Mouse (Mus musculus): ENCODE measurements at regions not wholly inside any gene's neighbourhood (a gene's known extent, or its start where the extent isn't known, plus 50 kb on each side); places are given as distances from the start of the nearest gene placed in this dataset.

DNA sequence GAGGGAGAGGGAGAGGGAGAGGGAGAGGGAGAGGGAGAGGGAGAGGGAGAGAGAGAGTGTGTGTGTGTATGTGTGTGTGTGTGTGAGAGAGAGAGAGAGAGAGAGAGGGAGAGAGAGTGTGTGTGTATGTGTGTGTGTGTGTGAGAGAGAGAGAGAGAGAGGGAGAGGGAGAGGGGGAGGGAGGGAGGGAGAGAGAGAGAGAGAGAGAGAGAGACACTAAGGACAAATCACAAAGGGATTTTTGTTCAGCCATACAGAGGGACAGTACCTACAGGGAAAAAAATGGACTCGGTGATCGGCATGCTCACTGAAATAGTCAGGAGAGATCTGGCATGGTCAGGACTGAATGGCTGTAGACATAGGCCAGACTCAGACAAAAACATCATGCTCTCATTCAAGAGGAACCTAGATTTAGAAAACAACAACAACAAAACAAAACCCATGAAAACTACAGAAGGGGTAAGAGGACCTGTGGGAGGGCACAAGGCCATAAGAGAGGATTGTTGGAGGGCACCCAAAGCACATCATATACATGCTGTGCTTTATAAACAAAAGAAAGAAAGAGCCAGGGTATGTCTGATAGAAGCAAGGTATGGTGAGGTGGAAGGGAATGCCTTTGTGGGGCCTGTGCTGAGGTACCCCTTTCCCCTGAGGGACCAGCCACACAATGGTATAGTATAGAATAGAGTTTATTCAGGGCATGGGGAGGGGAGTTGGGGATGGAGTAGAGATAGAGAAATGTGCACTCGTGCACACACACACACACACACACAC, 127.0 kb upstream of the Med14 start:
- no peak for DNase-seq

DNA sequence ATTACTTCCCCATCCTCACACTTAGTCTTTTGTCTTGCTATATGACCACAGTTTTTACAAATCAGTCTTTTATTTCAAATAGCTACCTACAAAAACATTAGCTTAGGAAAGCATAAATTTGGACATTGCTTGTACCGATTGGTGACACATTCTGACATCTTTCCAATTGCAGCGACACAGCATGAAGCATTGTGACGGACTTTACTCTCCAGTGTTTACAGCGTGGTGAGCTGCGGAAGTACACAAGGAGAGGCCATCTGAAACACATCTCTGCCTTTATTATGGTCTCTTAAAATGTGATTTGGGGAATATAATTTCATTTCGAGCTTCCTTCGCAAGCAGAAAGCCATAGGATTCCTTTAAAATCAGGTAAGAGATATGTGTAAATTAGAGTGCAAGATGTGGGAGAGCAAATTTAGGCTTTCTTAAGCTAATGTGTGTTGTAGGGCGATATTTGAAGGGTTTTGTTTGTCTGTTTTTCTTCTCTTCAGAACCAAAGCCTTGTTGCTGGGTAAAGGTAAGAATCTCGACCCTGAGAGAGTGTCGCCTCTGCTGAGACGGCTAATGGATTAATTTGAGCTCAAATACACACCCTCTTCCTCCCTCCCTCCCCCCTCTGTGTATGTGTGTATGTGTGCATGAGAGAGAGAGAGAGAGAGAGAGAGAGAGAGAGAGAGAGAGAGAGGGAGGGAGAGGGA, 126.3 kb upstream of the Med14 start:
- DNase-seq: no peak

DNA sequence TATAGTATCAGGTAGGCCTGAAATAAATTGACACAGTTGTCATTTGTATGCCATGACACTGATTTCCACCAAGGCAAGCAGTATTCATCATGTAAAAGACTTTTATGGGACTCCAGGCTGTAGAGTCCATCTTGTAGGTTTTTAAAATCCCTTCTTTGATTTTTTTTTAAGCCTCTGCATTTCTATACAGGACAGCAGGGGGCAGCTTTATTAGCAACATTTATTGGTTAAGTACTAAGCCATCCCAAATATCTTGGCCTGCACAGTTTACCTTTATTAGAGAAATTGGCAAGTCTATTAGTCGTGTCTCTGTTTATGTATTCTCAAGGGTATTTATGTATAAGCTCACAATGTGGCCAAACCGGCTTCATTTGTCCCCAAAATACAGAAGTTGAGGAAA, 125.6 kb upstream of the Med14 start:
- DNase-seq: no peak

DNA sequence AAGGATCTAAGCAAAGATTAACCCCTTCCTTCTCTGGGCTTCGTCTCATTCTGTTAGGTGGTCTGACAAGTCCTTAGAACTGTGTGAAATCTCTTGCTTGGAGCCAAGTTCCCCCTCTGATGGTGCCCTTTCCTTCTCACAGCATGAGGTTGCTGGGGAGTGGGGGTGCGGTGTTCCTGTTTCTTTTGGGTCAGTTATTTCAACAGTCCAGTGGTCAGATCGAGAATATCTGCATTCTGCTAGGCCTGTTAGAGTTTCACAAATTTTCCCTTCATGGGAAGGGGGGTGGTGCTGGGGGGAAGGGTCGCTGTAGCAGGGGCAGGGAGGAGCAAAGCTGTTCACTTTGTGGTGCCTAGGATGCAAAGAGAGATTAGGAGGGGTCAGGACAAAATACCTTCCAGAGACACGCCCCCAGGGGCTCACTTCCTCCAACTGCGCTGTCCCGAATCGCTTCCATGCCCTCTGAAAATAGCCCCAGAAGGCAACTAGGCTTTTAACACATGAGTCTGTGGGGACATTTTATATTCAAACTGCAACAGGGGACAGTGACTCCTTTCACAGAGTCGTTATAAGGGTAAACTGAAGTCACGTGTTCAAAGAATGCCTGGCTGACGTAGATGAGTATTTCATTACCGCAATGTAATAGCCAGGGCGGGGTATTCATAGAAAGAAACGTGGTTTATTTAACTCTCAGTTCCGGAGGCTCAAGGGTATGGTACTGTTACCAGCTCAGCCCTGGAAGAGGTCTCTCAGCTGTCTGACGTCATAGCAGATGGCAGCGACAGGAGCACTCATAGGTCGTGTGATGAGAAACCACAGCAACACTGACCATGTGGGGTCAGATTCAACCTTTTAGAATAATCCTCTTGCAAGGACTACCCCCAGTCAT, 124.5 kb upstream of the Med14 start:
- no peak for DNase-seq

DNA sequence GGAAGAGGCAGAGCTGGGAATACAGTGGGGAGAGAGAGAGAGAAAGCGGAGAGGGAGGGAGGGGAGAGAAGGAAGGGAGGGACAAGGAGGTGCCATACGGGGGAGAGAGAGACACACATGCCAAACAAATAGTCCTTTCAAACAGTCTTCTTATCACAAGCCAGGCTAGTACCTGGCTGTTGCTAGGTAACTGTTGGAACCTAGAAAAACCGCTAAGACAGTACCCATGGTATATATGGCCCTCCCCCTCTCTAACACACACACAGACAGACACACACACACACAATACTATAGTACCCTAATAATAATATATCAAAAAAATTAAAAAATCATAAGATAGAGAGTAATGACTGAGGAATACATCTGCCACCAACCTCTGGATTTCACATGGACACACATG, 117.4 kb upstream of the Med14 start:
- no peak for DNase-seq

DNA sequence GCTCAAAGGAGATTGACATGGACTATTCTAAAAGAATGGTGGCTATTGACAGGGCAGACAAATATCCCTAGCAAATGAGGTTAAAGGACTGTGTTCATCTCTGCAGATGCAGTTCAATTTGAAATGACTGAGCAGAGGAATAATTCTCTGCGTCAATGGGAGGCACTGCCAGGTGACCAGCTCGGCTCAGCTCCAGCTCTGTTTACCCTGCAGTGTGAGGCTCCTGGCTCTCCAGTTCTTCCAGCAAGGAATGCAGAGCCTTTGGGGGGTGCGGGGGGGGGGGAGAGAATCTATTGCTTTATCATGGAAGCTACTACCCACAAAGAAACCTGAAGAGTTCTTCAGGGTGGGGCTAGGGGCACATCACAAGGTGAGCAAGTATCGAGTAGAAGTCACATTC, 115.6 kb upstream of the Med14 start:
- DNase-seq: no peak

DNA sequence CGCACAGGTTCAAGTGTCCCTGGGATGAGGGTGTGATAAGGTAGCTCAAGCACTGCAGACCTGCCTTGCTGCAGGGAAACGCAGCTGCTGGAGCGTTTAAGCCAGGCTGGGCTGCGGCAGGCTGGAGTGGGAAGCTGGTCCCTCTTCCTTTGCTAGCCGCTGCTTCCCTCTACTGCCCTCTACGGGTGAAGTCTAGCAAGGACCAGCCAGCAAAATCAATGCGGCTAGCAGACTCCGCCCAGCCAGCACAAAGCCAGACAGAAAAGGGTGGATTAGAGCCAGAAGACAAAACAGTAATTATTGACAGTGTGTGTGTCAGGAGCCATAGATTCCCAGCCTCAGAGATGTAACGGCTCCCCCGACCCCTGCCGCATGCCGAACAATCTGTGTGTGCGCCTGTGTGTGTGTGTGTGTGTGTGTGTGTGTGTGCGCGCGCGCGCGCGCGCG, 111.8 kb upstream of the Med14 start:
- peak; percentile 86 for DNase-seq

DNA sequence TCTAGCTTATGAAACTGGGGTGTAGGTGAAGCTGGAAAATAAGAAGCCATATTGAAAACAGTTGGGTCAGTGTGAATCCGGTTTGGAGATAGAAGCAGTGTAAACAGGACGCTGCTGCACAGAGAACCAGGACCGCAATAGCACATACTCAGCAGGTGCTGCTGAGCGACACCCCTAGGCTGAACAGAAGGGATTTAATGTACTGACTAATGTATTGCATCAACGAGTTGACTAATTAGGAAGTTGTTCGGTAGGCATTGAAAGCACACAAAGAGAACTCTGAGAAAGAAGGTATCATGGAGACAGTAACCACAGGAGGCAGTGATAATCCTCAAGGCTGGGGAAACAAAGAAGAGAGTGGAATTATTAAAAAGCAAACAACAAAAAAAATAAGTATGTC, 111.4 kb upstream of the Med14 start:
- DNase-seq: no peak

DNA sequence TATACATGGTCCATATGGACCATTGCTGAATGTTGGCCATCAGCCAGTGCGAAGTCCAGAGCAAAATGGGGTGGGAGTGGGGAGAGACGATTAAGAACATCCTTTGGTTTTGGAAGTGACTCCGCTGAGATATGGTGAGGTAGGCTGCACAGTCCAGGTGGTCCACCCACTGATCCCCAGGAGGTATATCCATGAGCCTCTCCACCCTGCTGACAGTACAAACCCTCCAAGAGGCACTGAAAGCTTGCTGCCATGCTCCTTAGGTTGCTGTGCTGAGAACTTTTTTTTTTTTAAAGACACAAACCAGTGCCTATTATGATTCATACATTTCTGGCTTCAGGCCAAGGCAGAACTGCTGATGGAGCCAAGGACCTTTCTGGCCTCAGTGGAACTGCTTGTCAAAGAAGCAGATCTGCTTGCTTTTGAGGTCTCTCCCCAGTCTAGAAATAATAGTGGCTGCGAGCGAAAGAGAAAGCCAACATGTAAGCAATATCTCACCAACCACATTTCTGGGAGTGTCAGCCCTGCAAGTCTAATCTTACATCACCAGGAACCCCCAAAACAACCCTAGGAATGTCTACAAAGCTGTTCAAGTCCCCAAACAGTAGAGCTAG, 105.1 kb upstream of the Med14 start:
- no peak for DNase-seq

DNA sequence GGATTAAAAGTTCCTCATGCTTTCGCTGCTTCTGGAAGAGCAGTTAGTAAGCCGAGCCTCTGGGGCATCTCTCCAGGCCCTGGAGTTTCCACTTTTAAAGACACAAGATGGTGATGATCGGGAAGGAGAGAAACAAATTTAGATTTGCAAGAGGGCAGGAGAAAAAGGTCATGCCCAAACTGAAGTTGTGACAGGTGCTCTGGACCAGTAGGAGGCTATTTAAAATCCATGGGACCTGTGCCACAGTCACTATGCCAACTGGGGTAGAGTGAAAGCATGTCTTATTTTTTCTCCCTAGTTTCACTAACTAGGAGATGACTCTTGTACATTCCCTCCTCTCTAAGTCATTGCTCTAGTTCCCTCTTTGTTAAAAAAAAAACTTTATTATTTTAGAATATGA, 104.3 kb upstream of the Med14 start:
- DNase-seq: no peak

DNA sequence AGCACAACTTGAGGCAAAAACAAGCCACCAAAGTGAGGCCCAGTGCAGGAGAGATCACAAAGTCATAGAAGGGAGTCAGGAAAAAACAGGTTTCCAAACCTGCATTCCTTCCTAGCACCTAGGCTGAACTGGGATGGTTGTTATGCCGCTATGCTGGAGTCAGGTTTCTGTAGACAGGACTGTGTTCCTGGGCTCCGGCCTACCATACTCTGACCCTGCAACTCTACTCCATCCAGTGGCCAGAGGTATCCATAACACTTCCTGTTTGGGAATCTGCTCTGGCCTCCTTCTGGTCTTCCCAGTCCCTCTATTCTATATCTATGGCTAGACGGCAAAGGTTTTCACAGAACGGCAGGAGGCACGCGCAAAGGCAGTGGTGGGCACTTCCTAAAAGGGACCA, 98.3 kb upstream of the Med14 start:
- peak; percentile 40 for DNase-seq

DNA sequence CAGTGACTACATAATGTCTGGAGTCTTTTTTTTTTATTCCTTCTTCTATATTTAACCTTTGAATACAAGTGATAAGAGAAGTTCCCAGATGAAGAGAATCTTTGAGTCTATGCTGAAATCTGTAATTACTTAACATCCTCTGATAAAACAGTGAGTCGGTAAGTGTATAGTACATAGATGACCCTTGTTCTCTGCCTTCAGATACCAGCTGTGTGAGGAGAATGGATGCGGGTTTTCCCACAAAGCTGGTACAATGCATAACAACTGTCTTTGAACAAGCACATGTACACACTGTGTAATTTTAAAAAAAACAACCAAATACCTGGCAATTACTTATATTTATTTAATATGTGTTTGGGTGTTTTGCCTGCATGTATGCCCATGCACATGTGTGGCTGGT, 96.9 kb upstream of the Med14 start:
- no peak for DNase-seq

DNA sequence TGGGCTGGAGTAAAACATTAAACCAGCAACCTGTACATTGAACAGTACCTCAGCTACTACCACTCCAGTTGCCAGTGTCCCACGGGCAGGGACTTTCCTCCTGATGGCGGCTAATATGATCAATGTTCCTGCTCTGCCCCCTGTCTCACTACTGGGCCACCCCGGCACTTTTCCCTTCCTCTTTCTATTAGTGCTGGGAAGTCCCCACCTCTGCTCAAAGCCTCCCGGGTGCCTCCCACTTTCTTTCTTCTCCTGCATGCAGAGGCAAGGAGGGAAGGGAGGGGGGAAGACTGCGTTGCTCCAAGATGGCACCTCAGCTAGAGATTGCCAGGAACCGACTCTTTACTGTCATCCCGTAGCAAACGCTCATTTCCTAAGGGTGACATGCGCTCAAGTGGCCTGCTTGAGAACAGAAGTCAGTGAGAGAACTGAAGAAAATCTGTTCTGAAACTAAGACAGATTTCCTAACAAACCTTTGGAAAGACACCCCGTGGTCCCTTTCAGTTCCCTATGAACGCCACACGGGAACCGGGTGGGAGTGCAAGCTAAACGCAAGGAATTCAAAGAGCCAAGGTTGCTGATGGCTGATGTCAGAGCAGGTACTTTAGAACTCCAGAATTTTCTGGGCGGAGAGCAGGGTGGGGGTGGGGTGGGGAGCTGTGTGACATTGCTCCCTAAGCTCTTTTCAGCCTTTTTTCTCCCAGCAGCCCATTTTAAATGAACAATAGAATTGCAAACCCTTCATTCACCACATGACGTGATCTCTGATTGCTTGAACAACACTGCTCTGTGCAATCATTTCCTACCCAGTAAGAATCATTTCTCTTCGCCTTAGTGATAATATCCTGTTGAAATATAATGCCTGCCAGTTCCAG, 96.2 kb upstream of the Med14 start:
- DNase-seq: peak; percentile 51

DNA sequence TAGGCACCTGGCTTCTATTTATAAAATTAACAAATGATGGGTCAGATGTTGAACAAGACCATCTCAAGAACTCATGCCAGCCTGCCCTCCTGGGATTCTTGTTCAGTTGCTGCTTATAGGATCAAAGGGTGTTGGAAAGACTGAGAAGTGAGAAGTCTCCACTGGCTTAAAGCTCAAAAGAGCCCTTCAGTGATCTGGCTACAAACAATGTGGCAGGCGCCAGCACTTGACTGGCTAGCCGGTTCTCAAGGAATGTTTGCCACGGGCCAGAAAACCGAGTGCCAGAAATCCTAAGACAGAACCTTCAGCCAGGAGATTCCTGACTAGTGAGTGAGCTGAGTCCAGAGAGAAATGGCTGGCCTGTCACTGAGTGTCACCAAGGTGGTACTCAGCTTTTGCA, 93.6 kb upstream of the Med14 start:
- DNase-seq: no peak

DNA sequence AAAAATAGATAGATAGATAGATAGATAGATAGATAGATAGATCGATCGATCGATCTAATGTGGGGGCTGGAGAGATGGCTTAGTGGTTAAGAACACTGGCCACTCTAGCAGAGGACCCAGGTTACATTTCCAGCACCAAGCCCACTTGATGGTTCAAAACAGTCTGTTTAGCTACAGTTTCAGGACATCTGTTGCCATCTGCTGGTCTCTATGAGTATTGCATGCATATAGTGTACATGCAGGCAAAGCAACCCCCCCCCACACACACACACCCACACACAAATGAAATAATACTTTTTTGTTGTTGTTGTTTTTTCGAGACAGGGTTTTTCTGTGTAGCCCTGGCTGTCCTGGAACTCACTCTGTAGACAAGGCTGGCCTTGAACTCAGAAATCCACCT, 89.8 kb upstream of the Med14 start:
- peak; percentile 29 for DNase-seq

DNA sequence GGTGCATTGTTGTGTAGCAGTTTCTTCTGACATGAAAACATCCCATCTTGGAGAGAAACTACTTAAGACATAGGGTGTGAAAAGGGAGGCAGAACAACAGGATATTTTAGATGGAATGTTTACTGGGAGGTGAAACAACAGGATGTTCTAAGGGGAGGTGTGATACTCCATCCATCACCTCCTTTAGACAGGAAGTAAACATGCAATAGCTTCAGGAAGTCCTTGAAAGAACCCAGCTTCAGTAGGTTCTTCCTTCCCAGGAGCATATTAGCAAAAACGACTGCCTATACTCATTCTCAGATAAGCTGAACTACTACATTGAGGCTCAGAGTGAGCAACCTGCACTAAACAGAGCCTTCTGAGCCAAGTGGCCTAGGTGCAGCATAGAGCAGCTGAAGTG, 82.6 kb upstream of the Med14 start:
- no peak for DNase-seq

DNA sequence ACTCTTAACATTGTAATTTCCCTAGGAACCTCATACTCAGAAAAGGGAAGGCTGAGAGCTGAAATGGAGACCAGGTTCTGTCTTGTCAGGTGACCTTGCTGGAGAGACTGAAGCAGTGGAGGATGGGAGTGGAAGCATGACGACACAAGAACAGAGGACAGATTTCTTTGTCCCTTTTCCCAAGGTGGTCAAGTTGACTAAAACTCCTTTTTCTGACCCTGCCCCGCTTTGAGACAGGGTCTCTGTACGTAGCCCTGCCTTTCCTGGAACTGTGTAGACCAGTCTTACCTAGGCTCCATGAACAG, 79.1 kb upstream of the Med14 start:
- no peak for DNase-seq

DNA sequence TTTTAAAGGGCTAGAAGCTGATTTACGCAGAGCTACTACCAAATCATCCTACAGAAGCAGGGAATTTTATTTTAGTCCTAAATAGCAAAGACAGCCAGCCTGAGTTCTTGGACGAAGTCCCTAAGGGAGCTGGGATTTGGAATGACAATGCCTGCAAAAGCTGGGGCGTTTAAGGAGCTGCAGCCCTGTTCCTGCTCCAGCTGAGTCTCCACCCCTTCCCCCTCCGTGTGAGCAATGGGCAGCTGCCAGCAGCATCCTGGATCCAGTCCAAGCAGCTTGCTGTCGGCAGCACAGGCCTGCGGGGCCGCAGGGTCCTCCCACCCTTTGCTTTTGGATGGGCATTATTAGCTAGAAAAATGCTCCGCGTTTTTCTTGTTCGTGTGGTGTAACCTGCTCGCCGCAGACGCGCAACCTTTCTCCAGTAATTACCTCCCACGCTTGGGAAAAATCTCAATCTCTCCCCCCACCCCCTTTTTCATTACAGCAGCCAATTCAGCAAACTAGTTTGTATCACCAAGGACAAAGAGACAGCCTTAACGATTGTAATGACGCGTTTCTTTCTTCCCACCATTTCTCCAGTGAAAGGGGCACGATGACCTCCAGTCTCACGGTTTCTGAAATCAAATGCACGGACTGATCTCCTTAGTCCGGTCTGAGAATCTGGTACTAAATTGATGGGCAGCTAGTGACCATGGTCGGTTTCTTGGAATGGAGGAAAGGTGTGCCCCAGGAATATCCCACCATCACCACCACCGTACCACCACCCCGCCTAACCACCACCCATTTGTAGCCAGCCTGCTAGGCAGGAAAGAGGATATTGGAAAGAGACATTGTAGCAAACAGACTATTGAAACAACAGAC, 78.5 kb upstream of the Med14 start:
- peak; percentile 93 for DNase-seq

DNA sequence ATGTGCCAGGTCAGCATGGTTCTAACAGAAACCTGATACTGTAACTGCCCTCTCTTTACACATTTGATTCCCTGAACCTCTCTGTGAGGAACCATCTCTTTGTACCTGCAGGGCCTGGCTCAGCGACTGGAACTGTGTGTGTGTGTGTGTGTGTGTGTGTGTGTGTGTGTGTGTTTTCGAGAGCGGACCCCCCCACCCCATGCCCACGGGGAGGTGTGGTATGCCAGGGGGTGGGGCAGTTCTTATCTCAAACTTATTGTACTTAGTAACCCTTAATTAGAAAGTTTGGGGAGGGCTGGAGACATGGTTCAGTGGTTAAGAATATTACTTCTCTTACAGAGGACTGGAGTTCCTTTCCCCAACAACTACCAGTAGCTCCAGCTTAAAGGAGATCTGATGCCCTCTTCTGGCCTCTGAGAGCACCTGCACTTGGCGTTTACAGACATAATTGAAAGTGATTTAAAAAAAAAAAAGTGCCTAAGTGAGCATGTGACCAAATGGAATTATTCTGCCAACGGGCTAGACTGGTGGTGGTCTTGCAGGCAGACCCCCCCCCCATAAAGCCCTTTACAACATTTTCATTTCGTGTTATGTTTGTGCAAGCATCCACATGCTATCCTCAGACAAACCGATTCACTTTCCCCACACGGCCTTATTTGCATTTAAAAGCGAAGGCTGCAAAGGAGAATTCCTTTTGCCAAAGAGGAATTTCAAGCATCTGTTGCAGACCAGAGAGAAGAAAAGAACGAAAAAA, 77.7 kb upstream of the Med14 start:
- DNase-seq: peak; percentile 54

DNA sequence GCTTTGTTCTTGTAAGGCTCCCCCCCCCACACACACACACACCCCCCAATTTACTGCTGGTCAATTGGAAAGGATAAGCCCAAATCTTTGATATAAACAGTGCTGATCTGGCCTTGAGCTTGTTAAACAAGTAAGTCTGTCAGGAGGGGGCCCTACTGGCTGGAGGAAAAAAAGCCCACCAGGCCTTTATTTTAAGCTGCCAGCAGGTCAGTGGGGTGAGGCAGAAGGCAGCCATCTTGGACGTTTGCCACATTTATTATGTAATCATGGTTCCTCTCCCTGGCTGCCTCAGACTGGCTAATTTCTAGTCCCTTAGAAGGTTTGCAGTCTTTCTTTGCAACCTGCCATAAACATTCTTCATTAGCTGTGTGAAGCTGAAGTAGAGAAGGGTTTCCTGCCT, 75.9 kb upstream of the Med14 start:
- DNase-seq: peak; percentile 21

DNA sequence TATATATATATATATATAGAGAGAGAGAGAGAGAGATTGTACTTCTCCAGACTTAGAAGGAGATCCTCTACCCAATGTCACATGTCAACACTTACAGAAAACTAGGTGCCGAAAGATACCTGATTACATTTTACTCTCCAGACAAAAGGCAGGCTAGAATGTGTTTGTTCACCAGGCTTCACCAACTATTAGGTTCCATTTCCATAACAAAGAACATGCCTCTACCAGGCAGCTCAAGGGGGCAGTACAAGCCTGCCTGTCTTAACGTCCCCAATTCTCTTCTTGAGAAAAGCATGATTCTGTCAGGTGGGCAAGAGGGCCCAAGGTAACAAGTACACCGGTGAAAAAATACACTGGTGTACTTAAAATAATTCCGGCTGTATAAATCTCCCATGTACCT, 72.8 kb upstream of the Med14 start:
- no peak for DNase-seq
